8 mouse cellular contexts compared by ENCODE assay signal in genomic region chr8:94770945-94771344, GRCm38 (mm10). TPM values are rescaled to one million over a fixed set of nuclear protein-coding genes. Genes with fewer than 3 reads are reported as not detected.
A peak's percentile ranks its signal among the peaks of the same experiment; 100 is the strongest.
DNase-seq lines count a peak whose midpoint lies in the region; ATAC-seq and TF ChIP-seq lines count a peak whose summit lies in the region.

No protein-coding gene starts in this region.

- 0 out of 2 replicates have a peak overlapping the region, but pooled peaks have one; percentile 94 for H3K4me2 ChIP-seq in forebrain, embryonic 12.5 days
- no peak overlapping the region for H3K4me2 ChIP-seq in forebrain, embryonic 11.5 days (ENCODE audit: low read depth, low read length, severe bottlenecking)
- no peak overlapping the region; the same call in 1 of the 2 replicates for H3K4me2 ChIP-seq in hindbrain, embryonic 16.5 days (ENCODE audit: low read length)
- H3K4me2 ChIP-seq in liver, postnatal 0 days (ENCODE audit: low read depth, low read length), result no peak overlapping the region
- H3K4me2 ChIP-seq in stomach, postnatal 0 days (replicated peaks; ENCODE audit: low read depth), result no peak overlapping the region

- H3K9me3 ChIP-seq in forebrain, embryonic 12.5 days, result no peaks in the 10 kb centered on the region
- no peaks in the 10 kb centered on the region for H3K9me3 ChIP-seq in forebrain, embryonic 11.5 days (ENCODE audit: control insufficient read depth, low read length)
- H3K9me3 ChIP-seq in hindbrain, embryonic 16.5 days (ENCODE audit: control insufficient read depth, low read length), result no peaks in the 10 kb centered on the region
- H3K9me3 ChIP-seq in liver, postnatal 0 days (ENCODE audit: low read length), result no peaks in the 10 kb centered on the region
- H3K9me3 ChIP-seq in stomach, postnatal 0 days (ENCODE audit: control insufficient read depth, low read length), result no peaks in the 10 kb centered on the region

- TF ChIP-seq EP300 in liver, postnatal 0 days (IDR thresholded peaks at IDR 0.05; ENCODE audit: low read depth), result peak; percentile 61
- no peak for TF ChIP-seq EP300 in stomach, postnatal 0 days (optimal IDR thresholded peaks at IDR 0.05)

- H3K9ac ChIP-seq in forebrain, embryonic 12.5 days, result no peak overlapping the region
- H3K9ac ChIP-seq in forebrain, embryonic 11.5 days (ENCODE audit: low read length), result no peak overlapping the region
- H3K9ac ChIP-seq in hindbrain, embryonic 16.5 days (ENCODE audit: low read depth, low read length), result no peak overlapping the region
- no peak overlapping the region for H3K9ac ChIP-seq in liver, postnatal 0 days (replicated peaks)
- no peak overlapping the region for H3K9ac ChIP-seq in stomach, postnatal 0 days (ENCODE audit: low read length)

- no peak for ATAC-seq in forebrain, embryonic 12.5 days (ENCODE audit: low FRiP score)
- ATAC-seq in forebrain, embryonic 11.5 days (replicated peaks; ENCODE audit: low FRiP score), result no peak
- peak; percentile 18; the same call in 1 of the 2 replicates for ATAC-seq in hindbrain, embryonic 16.5 days
- ATAC-seq in liver, postnatal 0 days, result peak; percentile 51; the same call in 1 of the 2 replicates
- ATAC-seq in stomach, postnatal 0 days (ENCODE audit: low FRiP score, low TSS enrichment), result peak; percentile 70

- no peaks in the 10 kb centered on the region for H3K36me3 ChIP-seq in forebrain, embryonic 12.5 days (replicated peaks)
- no peaks in the 10 kb centered on the region for H3K36me3 ChIP-seq in forebrain, embryonic 11.5 days (ENCODE audit: control insufficient read depth, insufficient read depth, low read length)
- H3K36me3 ChIP-seq in hindbrain, embryonic 16.5 days (ENCODE audit: control insufficient read depth, insufficient read depth, low read length), result no peaks in the 10 kb centered on the region
- H3K36me3 ChIP-seq in liver, postnatal 0 days (replicated peaks; ENCODE audit: insufficient read depth, low read length), result no peaks in the 10 kb centered on the region
- no peaks in the 10 kb centered on the region for H3K36me3 ChIP-seq in stomach, postnatal 0 days (ENCODE audit: control insufficient read depth, insufficient read depth, low read length)

- no peak for DNase-seq in forebrain, embryonic 11.5 days (ENCODE audit: low spot score)
- peak; percentile 44 for DNase-seq in MN1 (ENCODE audit: low spot score)
- no peak for DNase-seq in liver, postnatal 0 days
- peak; percentile 85 for DNase-seq in stomach, postnatal 0 days (ENCODE audit: low spot score)
- no peak for DNase-seq in spleen, postnatal 14 days (ENCODE audit: low spot score in 2 of 2)
- DNase-seq in layer of hippocampus, postnatal 14 days (ENCODE audit: low spot score in 2 of 2), result no peak

- 63% methylated on average over 6 of the region's 6 CpGs for WGBS in forebrain, embryonic 12.5 days
- WGBS in forebrain, embryonic 11.5 days, result 67% methylated on average over 6 of the region's 6 CpGs
- WGBS in hindbrain, embryonic 16.5 days, result 36% methylated on average over 6 of the region's 6 CpGs
- WGBS in liver, postnatal 0 days (ENCODE audit: insufficient replicate concordance), result 43% methylated on average over 6 of the region's 6 CpGs
- WGBS in stomach, postnatal 0 days, result 11% methylated on average over 6 of the region's 6 CpGs

- H3K27me3 ChIP-seq in forebrain, embryonic 12.5 days, result peaks cover 38% of the 10 kb centered on the region
- peaks cover 2% of the 10 kb centered on the region for H3K27me3 ChIP-seq in forebrain, embryonic 11.5 days (ENCODE audit: control insufficient read depth, insufficient read depth, low read length)
- no peaks in the 10 kb centered on the region for H3K27me3 ChIP-seq in hindbrain, embryonic 16.5 days (replicated peaks; ENCODE audit: control insufficient read depth, insufficient read depth, low read length)
- peaks cover 62% of the 10 kb centered on the region for H3K27me3 ChIP-seq in liver, postnatal 0 days (ENCODE audit: insufficient read depth, low read length)
- H3K27me3 ChIP-seq in stomach, postnatal 0 days (ENCODE audit: control insufficient read depth, insufficient read depth, low read length), result no peaks in the 10 kb centered on the region

- TF ChIP-seq CTCF in liver, postnatal 0 days (IDR thresholded peaks at IDR 0.05; ENCODE audit: low read depth), result no peak
- no peak for TF ChIP-seq CTCF in stomach, postnatal 0 days (IDR thresholded peaks at IDR 0.05; ENCODE audit: low read depth)

- peaks cover 36% of the 10 kb centered on the region for H3K4me1 ChIP-seq in forebrain, embryonic 12.5 days
- peaks cover 24% of the 10 kb centered on the region for H3K4me1 ChIP-seq in forebrain, embryonic 11.5 days (replicated peaks; ENCODE audit: control insufficient read depth, insufficient read depth, low read length)
- H3K4me1 ChIP-seq in hindbrain, embryonic 16.5 days (ENCODE audit: control insufficient read depth, insufficient read depth, low read depth, low read length), result peaks cover 27% of the 10 kb centered on the region
- peaks cover 14% of the 10 kb centered on the region for H3K4me1 ChIP-seq in liver, postnatal 0 days (ENCODE audit: insufficient read depth)
- H3K4me1 ChIP-seq in stomach, postnatal 0 days (replicated peaks; ENCODE audit: control insufficient read depth, insufficient read depth), result peaks cover 10% of the 10 kb centered on the region

- H3K27ac ChIP-seq in forebrain, embryonic 12.5 days, result no peak overlapping the region
- no peak overlapping the region for H3K27ac ChIP-seq in forebrain, embryonic 11.5 days (ENCODE audit: low read depth, low read length)
- no peak overlapping the region for H3K27ac ChIP-seq in hindbrain, embryonic 16.5 days (ENCODE audit: low read depth, low read length)
- no peak overlapping the region for H3K27ac ChIP-seq in liver, postnatal 0 days (ENCODE audit: low read depth)
- H3K27ac ChIP-seq in stomach, postnatal 0 days (replicated peaks), result peak overlapping the region; percentile 72

- no peak overlapping the region for H3K4me3 ChIP-seq in forebrain, embryonic 12.5 days (replicated peaks)
- H3K4me3 ChIP-seq in forebrain, embryonic 11.5 days (ENCODE audit: low read depth, low read length), result no peak overlapping the region
- no peak overlapping the region for H3K4me3 ChIP-seq in hindbrain, embryonic 16.5 days (ENCODE audit: low read length)
- no peak overlapping the region for H3K4me3 ChIP-seq in liver, postnatal 0 days (ENCODE audit: low read depth, low read length)
- H3K4me3 ChIP-seq in stomach, postnatal 0 days (ENCODE audit: low read depth, low read length), result no peak overlapping the region

RNA-seq across cellular contexts. Expression of gene Cx3cl1, which starts 0.9 kb away (rescaled TPM):
- 8.3 and 9.4 TPM in 2 replicates for polyA plus RNA-seq in forebrain, embryonic 12.5 days (2016; fragmentation: Nextera tagmentation; extraction: Ambion mirVana)
- polyA plus RNA-seq in forebrain, embryonic 11.5 days (2014; fragmentation: Nextera tagmentation; extraction: Ambion mirVana), result 8.8 and 9.4 TPM in 2 replicates
- polyA plus RNA-seq in hindbrain, embryonic 16.5 days (2015; fragmentation: Nextera tagmentation; extraction: Ambion mirVana), result 61.2 and 62.0 TPM in 2 replicates
- polyA plus RNA-seq in liver, postnatal 0 days (2015; fragmentation: Nextera tagmentation; extraction: Ambion mirVana), result 0.47 and 0.79 TPM in 2 replicates
- polyA plus RNA-seq in stomach, postnatal 0 days (2015; fragmentation: Nextera tagmentation; extraction: Ambion mirVana), result 18.0 and 21.9 TPM in 2 replicates
- 100 to 1,000 TPM; 458 to 482 TPM for total RNA-seq in layer of hippocampus, postnatal 14 days (2021)

RNA-seq across cellular contexts. Expression of gene Ccl22, which starts 25.6 kb away (rescaled TPM):
- polyA plus RNA-seq in forebrain, embryonic 12.5 days (2016; fragmentation: Nextera tagmentation; extraction: Ambion mirVana), result not detected in 2 replicates
- not detected in 2 replicates for polyA plus RNA-seq in forebrain, embryonic 11.5 days (2014; fragmentation: Nextera tagmentation; extraction: Ambion mirVana)
- polyA plus RNA-seq in hindbrain, embryonic 16.5 days (2015; fragmentation: Nextera tagmentation; extraction: Ambion mirVana), result not detected in 2 replicates
- polyA plus RNA-seq in liver, postnatal 0 days (2015; fragmentation: Nextera tagmentation; extraction: Ambion mirVana), result 0.07 and 0.28 TPM in 2 replicates
- 0.06 TPM in 1 of 2 replicates, not detected in the other for polyA plus RNA-seq in stomach, postnatal 0 days (2015; fragmentation: Nextera tagmentation; extraction: Ambion mirVana)
- under 1 TPM; 0.17 to 0.18 TPM for total RNA-seq in layer of hippocampus, postnatal 14 days (2021)

RNA-seq across cellular contexts. Expression of gene Ccl17, which starts 39.3 kb away (rescaled TPM):
- 0.56 TPM in 1 of 2 replicates, not detected in the other for polyA plus RNA-seq in forebrain, embryonic 12.5 days (2016; fragmentation: Nextera tagmentation; extraction: Ambion mirVana)
- not detected in 2 replicates for polyA plus RNA-seq in forebrain, embryonic 11.5 days (2014; fragmentation: Nextera tagmentation; extraction: Ambion mirVana)
- 0.79 and 0.80 TPM in 2 replicates for polyA plus RNA-seq in hindbrain, embryonic 16.5 days (2015; fragmentation: Nextera tagmentation; extraction: Ambion mirVana)
- polyA plus RNA-seq in liver, postnatal 0 days (2015; fragmentation: Nextera tagmentation; extraction: Ambion mirVana), result 0.31 TPM in 1 of 2 replicates, not detected in the other
- polyA plus RNA-seq in stomach, postnatal 0 days (2015; fragmentation: Nextera tagmentation; extraction: Ambion mirVana), result 0.42 and 0.55 TPM in 2 replicates
- 10 to 100 TPM in 1 of 2 experiments, 1 to 10 TPM in 1; 7.3 to 11.1 TPM for total RNA-seq in layer of hippocampus, postnatal 14 days (2021)

Comparison
In these comparisons a context has a peak if more than half of its experiments do, and no peak if none do; other contexts are left out.
1. ATAC-seq: peak in hindbrain, embryonic 16.5 days (single experiment), liver, postnatal 0 days (single experiment) and stomach, postnatal 0 days (single experiment); none in forebrain, embryonic 12.5 days (single experiment) and forebrain, embryonic 11.5 days (single experiment).
2. DNase-seq: peak in MN1 (single experiment) and stomach, postnatal 0 days (single experiment); none in forebrain, embryonic 11.5 days (single experiment), liver, postnatal 0 days (single experiment), spleen, postnatal 14 days (0 of 2) and layer of hippocampus, postnatal 14 days (0 of 2).